Mouse (Mus musculus) liver, adult (tissue): ENCODE results near the gene Ucma.

Experiments
- GATA4 ChIP-seq: IDR thresholded peaks from 2 replicates; pipeline ENCODE4 v1.6.1; 2014; ENCODE audit warnings: mild to moderate bottlenecking, low read length; ENCODE audit not compliant: insufficient replicate concordance

Ucma gene

GRCm38 (mm10) chr2:4988826-4989424 lies 13.0 kb downstream of the Ucma start:
- TF ChIP-seq GATA4, result no peak

DNA sequence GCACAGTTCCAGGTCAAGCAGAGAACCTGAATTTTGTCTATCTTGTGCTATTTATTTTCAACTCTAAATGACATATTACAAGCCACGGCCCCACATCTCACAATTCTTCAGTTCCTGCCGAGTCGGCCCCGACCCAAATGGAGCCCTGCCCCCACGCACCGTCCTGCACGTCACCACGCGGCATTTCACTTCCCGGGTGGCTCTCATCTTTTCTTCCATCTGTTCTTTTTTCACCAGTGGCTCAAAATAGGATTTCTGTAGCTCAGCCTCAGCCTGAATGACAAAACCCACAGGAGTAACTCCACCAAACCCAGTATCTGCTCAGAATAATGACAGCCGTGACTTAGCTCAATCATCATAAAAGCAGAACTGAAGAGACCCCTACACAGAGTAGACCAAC lies 17.7 kb downstream of the Ucma start:
- no peak for TF ChIP-seq GATA4

DNA sequence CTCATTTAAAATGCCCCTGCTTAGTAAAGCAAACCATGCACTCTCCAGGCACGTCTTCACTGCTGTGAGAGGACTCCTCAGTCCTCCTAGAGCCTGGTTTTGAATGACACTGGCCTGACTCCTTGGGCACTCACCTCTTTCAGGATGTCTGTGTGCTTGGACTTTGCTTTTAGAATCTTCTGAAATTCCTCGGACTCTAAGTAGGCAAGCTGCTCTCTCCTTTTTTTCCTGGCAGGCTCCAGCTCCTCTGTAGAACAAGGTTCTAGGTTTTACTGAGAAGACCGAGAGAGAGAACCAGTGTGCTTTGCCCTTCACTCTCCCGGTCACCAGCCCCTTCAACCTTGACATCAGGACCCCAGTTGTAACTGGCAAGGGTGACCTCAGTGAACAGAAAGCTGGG lies 18.5 kb downstream of the Ucma start:
- TF ChIP-seq GATA4, result no peak

- TF ChIP-seq GATA4, result no peak
Measured at GRCm38 (mm10) chr2:4995646-4996045, 19.7 kb downstream of the Ucma start.

DNA sequence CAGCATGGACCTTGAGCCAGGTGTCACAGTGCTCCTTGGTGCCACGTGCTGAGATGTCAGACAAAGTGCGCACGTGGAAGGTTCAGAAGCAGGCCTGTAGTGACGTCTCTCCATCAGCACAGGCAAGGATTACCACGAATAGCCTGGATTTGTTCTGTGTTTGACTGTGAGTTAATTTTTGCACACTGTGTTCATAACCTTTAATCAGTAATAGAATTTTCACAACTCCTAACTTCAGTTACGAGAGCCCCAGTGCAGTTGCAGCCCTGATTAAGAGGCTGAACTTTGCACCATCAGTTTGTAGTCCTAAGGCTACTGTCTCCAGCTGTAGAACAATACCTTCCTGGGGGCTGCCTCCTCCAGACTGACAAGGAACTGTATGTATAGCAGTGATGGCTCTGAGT lies 20.5 kb downstream of the Ucma start:
- TF ChIP-seq GATA4, result peak; percentile 41; the same call in 1 of the 2 replicates

DNA sequence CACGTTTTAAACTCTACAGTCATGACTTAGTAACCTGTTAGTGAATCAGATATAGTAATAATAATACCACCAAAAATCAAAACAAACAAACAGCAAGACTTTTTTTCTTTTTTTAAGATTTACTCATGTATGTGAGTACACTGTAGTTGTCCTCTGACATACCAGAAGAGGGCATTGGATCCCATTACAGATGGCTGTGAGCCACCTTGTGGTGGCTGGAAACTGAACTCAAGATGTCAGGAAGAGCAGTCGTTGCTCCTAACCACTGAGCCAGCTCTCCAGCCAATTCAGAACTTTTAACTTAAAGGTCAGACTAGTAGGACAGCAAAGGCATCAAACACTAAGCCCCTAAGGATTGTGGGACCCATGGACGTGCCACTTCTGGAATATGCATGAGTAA lies 23.0 kb downstream of the Ucma start:
- no peak for TF ChIP-seq GATA4

DNA sequence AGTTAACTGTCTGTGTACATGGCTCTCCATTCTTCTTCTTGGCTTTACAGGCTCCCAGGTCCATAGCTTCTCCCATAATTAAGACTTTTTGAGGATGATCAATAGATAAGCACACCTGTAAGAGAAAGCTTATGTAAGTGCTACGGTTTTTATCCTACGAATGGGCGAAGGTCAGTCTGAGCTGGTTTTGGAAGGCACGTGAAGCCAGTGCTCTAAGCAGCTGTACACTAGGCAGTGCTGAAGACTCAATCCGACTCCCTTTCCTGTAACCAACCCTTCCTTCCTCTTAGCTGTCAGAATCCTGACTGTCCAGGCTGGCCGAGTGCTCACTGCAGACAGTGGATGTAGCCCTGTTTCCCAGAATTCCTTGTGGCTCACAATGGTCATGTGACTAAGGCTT lies 25.3 kb downstream of the Ucma start:
- no peak for TF ChIP-seq GATA4

DNA sequence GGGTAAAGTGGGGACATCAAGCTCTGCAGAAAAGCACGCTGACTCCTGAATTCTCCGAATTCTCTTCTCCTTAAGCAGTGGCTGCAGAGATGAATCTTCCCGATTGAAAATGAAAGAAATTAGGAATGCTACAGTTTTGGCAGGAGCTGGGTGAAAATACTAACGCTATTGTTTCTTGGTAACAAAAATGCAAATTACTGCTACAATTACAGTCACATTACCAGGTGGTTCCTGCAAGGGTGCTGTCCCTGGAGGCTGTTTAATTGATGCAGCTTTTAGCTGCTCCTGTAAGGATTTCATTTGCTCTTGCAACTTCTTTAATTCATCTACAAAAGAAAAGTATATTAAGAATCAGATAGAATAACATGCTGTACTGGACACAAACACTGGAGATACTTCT lies 31.2 kb downstream of the Ucma start:
- TF ChIP-seq GATA4, result no peak

DNA sequence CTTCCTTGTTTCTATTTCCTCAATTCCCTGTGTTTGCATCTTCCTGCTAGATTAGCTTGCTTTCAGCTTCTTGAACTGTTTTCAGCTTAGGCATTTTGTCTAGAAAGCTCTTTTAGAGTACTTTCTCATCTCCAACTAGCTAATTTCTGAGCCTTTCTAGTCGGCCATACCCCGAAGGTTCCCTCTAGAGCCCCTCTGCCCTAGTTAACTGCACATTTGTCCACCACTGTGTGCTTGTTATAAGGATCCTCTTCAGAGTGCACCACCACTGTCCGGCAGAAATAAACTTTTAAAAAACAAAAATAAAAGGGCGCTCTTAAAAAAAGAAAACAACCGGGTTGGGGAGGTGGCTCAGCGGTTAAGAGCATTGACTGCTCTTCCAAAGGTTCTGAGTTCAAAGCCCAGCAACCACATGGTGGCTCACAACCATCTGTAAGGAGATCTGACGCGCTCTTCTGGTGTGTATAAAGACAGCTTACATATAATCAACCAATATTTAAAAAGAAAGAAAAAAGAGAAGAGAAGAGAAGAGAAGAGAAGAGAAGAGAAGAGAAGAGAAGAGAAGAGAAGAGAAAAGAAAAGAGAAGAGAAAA lies 36.1 kb downstream of the Ucma start:
- no peak for TF ChIP-seq GATA4

GRCm38 (mm10) chr2:5012491-5013324 lies 36.8 kb downstream of the Ucma start, which contains the start of gene Mcm10:
TSS of gene Mcm10 (minus strand) at chr2:5012791.
- TF ChIP-seq GATA4, result no peak

- TF ChIP-seq GATA4, result no peak
Measured at GRCm38 (mm10) chr2:5014616-5015015, 38.7 kb downstream of the Ucma start.

- no peak for TF ChIP-seq GATA4
Measured at GRCm38 (mm10) chr2:5015527-5015926, 39.6 kb downstream of the Ucma start.

DNA sequence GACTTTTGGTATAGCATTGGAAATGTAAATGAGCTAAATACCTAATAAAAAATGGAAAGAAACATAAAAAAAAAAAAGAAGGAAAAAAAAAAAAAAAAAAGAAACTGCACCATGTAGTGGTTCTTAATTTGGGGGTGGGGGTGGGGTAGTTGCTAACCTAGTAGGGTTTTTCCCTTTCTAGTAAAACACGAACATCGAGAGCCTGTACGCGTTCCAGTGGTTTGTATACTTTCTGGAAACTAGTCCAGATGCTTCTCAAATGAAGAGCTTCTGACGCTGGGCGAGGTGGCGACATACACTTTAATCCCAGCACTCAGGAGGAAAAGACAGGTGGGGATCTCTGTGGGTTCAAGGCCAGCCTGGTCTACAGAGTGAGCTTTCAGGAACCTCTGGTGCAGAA lies 41.0 kb downstream of the Ucma start:
- no peak for TF ChIP-seq GATA4

DNA sequence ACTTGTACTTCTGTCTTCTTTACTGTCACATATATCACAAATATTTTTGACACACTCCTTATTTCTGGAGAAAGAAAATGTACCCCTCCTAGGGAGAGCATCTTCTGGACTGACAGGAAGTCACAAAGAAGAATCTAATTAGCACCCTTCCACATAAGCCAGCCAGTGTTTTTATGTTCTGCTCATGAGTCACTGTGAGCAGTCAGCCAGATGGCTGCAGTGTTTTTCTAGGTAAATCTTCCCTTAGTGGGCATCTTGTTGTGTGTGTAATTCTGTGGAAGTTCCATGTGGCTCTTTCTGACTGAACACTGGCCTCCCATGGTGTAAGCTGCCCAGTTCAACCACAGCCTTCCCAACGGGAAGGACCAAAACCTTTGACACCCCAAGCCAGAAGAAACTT lies 43.8 kb downstream of the Ucma start:
- TF ChIP-seq GATA4, result no peak

DNA sequence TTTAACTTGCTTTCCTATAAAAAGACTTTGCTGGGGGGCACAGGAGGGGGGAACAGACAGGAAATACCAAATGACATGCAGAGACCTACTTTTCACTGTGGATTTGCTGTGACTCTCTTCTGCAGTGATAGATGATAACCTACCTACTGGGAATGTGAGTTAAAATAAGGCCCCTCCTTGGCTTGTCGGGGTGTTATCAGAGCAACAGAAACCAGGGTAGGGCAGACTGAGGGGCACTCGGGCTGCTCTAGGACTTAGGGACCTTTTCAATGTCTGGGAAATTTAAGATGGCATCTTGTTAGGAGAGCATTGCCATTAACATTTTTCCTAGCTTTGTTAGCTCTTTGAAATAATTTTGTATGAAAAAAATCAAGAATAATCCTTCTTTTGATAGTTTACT lies 47.4 kb downstream of the Ucma start:
- no peak for TF ChIP-seq GATA4

DNA sequence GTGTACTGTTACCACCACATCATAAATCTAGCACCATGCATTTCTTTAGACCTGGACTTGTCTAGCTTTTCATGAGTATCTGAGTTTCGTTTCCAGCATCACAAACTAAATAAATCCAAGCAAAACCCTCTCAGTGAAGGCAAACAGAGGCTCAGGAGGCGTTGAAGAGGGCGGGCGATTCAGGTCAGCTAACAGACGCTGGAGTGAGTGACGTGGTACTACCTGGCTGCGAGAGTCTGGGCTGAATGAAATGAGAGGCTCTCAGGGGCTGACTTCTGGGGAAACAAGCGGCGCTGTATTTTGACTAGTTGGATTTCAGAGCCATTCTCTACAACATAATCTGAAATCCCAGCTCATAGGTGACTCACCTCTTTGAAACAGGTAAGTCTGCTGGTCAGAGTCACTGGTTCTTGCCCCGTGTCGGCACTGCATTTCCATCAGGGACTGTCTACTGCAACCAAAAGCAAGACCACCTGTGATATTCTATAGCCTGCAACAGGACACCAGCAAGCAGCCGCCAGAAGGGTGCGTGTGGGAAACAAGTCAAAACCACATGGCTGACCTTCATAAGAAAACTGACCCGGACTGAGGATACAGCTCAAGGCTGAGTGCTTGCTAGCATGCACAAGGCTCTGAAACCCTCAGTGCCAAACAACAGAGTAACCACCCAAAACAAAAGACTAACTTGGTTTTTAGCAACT lies 47.9 kb downstream of the Ucma start:
- TF ChIP-seq GATA4, result no peak
